In genomic region chr2:101652921-101653597, GRCm38 (mm10) we compare ENCODE assay signal across 8 mouse cellular contexts. TPM values are rescaled to one million over a fixed set of nuclear protein-coding genes. Genes with fewer than 3 reads are reported as not detected.
DNase-seq lines count a peak whose midpoint lies in the region; ATAC-seq and TF ChIP-seq lines count a peak whose summit lies in the region.

No protein-coding gene starts in this region.

- TF ChIP-seq POLR2A in cerebellum, adult 2 months (IDR thresholded peaks at IDR 0.05; ENCODE audit: borderline replicate concordance, insufficient read depth, low read length): no peak

- peaks cover 9% of the 10 kb centered on the region for H3K4me1 ChIP-seq in cerebellum, adult 2 months (ENCODE audit: control insufficient read depth, insufficient read depth, low read length)

- WGBS in cerebellum, adult 2 months: 14% methylated on average over 14 of the region's 14 CpGs

- peak; percentile 66 for DNase-seq in R1 (ENCODE audit: low read depth, low spot score)
- peak; percentile 77 to 83 for DNase-seq in cerebellum, adult 2 months
- peak; percentile 70 to 74 for DNase-seq in frontal cortex, postnatal 25 days (ENCODE audit: low spot score in 2 of 2)
- DNase-seq in induced T-regulatory cell, adult 2 months (ENCODE audit: low read depth): peak; percentile 72
- DNase-seq in left cerebral cortex, adult 2 months (ENCODE audit: extremely low spot score in 1 of 2, low spot score in 2 of 2): peak; percentile 76 to 78
- peak; percentile 94 for DNase-seq in right cerebral cortex, postnatal 4 days

- intact Hi-C loops in left cerebral cortex, adult 2 months (cut with DNase I): loop anchor here (1.0 to 2.0 kb wide), 3 partner anchors 54 to 181 kb away; no protein-coding TSS in a partner anchor

- no peaks in the 10 kb centered on the region for H3K27me3 ChIP-seq in cerebellum, adult 2 months (ENCODE audit: control insufficient read depth, insufficient read depth, low read length)

- peak overlapping the region; percentile 56 for H3K4me3 ChIP-seq in cerebellum, adult 2 months (replicated peaks; ENCODE audit: insufficient read depth, low read depth, low read length)
- peak overlapping the region; percentile 54 for H3K4me3 ChIP-seq in left cerebral cortex, adult 2 months

- TF ChIP-seq CTCF in cerebellum, adult 2 months (IDR thresholded peaks at IDR 0.05; ENCODE audit: borderline replicate concordance, insufficient read depth, low read depth, low read length): peak; percentile 85
- peak; percentile 71 for TF ChIP-seq CTCF in left cerebral cortex, adult 2 months (IDR thresholded peaks at IDR 0.05)

- ATAC-seq in megakaryocyte, adult 5-6 weeks (ENCODE audit: poor library complexity, severe bottlenecking): peak; percentile 80
- no peak for ATAC-seq in erythroblast, adult 5-6 weeks (replicated peaks; ENCODE audit: low FRiP score, poor library complexity, severe bottlenecking)

- no peak overlapping the region for H3K27ac ChIP-seq in cerebellum, adult 2 months (ENCODE audit: insufficient read depth, low read length)
- H3K27ac ChIP-seq in left cerebral cortex, adult 2 months: no peak overlapping the region

RNA-seq across cellular contexts. Expression of gene B230118H07Rik, which starts 3.7 kb away (rescaled TPM):
- polyA plus RNA-seq in cerebellum, adult 2 months (2012; rRNA removed): 53.2 and 56.3 TPM in 2 replicates
- total RNA-seq in left cerebral cortex, adult 2 months (2021): 10 to 100 TPM; 28.6 to 30.2 TPM
- total RNA-seq in megakaryocyte, adult 5-6 weeks (2015): 21.2 and 22.0 TPM in 2 replicates
- 17.8 and 19.7 TPM in 2 replicates for total RNA-seq in megakaryocyte, adult 5-6 weeks (2017)
- 16.9 and 21.3 TPM in 2 replicates for total RNA-seq in erythroblast, adult 5-6 weeks (2015; ENCODE audit: low replicate concordance)
- 4.6 and 19.0 TPM in 2 replicates for total RNA-seq in erythroblast, adult 5-6 weeks (2017; ENCODE audit: low replicate concordance)

RNA-seq across cellular contexts. Expression of gene Rag1, which starts 3.8 kb away (rescaled TPM):
- polyA plus RNA-seq in cerebellum, adult 2 months (2012; rRNA removed): 0.21 and 0.29 TPM in 2 replicates
- under 1 TPM; 0.19 to 0.25 TPM for total RNA-seq in left cerebral cortex, adult 2 months (2021)
- total RNA-seq in megakaryocyte, adult 5-6 weeks (2015): 0.05 TPM in 1 of 2 replicates, not detected in the other
- total RNA-seq in megakaryocyte, adult 5-6 weeks (2017): 0.04 and 0.77 TPM in 2 replicates
- 0.63 and 0.77 TPM in 2 replicates for total RNA-seq in erythroblast, adult 5-6 weeks (2015; ENCODE audit: low replicate concordance)
- 0.14 and 0.34 TPM in 2 replicates for total RNA-seq in erythroblast, adult 5-6 weeks (2017; ENCODE audit: low replicate concordance)

RNA-seq across cellular contexts. Expression of gene Traf6, which starts 25.2 kb away (rescaled TPM):
- polyA plus RNA-seq in cerebellum, adult 2 months (2012; rRNA removed): 12.2 and 12.5 TPM in 2 replicates
- 10 to 100 TPM; 12.6 to 12.9 TPM for total RNA-seq in left cerebral cortex, adult 2 months (2021)
- total RNA-seq in megakaryocyte, adult 5-6 weeks (2015): 27.7 and 30.2 TPM in 2 replicates
- total RNA-seq in megakaryocyte, adult 5-6 weeks (2017): 14.6 and 19.4 TPM in 2 replicates
- total RNA-seq in erythroblast, adult 5-6 weeks (2015; ENCODE audit: low replicate concordance): 4.8 TPM in 2 replicates
- 2.2 and 5.7 TPM in 2 replicates for total RNA-seq in erythroblast, adult 5-6 weeks (2017; ENCODE audit: low replicate concordance)

RNA-seq across cellular contexts. Expression of gene Rag2, which starts 28.5 kb away (rescaled TPM):
- polyA plus RNA-seq in cerebellum, adult 2 months (2012; rRNA removed): not detected in 2 replicates
- not detected for total RNA-seq in left cerebral cortex, adult 2 months (2021)
- total RNA-seq in megakaryocyte, adult 5-6 weeks (2015): 0.48 TPM in 1 of 2 replicates, not detected in the other
- not detected in 2 replicates for total RNA-seq in megakaryocyte, adult 5-6 weeks (2017)
- not detected in 2 replicates for total RNA-seq in erythroblast, adult 5-6 weeks (2015; ENCODE audit: low replicate concordance)
- 0.14 and 1.0 TPM in 2 replicates for total RNA-seq in erythroblast, adult 5-6 weeks (2017; ENCODE audit: low replicate concordance)
